Mouse (Mus musculus): ENCODE results near the gene Iars. TPM values are rescaled to one million over a fixed set of nuclear protein-coding genes. Genes with fewer than 3 reads are reported as not detected.

Gene Iars
- polyA plus RNA-seq, 1 experiment from 2014 or later, result 65.3 TPM

- peaks cover 7% of the 10 kb centered on the region; the same call in 1 of the 2 replicates for H3K4me1 ChIP-seq
- peaks cover 39% of the 10 kb centered on the region for H3K36me3 ChIP-seq
- H3K9ac ChIP-seq, result no peak overlapping the region
- no peaks in the 10 kb centered on the region for H3K9me3 ChIP-seq
- no peak overlapping the region for H3K4me3 ChIP-seq
- H3K27me3 ChIP-seq, result no peaks in the 10 kb centered on the region
- whole genome bisulfite sequencing, result 87% methylated on average over 2 of the region's 2 CpGs
- no peak overlapping the region for H3K27ac ChIP-seq
- no peak overlapping the region for H3K4me2 ChIP-seq
- ATAC-seq (ENCODE audit: insufficient number of reproducible peaks, low FRiP score, low TSS enrichment, low read depth), result no peak
Measured at GRCm38 (mm10) chr13:49677793-49678192, 4.1 kb upstream of the Iars start.

GRCm38 (mm10) chr13:49682233-49682846, 440 bp downstream of the Iars start:
- Histone ChIP-seq H3K4me3 (peak overlapping the region; percentile 64), H3K27ac (peak overlapping the region; percentile 81), H3K4me1 (peaks cover 22% of the 10 kb centered on the region), H3K4me2 (peak overlapping the region; percentile 77), H3K27me3 (no peaks in the 10 kb centered on the region), H3K9me3 (no peaks in the 10 kb centered on the region), H3K36me3 (peaks cover 17% of the 10 kb centered on the region), H3K9ac (peak overlapping the region; percentile 63)
- ATAC-seq (ENCODE audit: insufficient number of reproducible peaks, low FRiP score, low TSS enrichment, low read depth), result peak; percentile 57; the same call in 1 of the 2 replicates
- under 1% methylated on average over 20 of the region's 20 CpGs for WGBS

- no peak overlapping the region for H3K9ac ChIP-seq
- H3K27ac ChIP-seq, result no peak overlapping the region
- WGBS, result 80% methylated on average over 4 of the region's 4 CpGs
- H3K4me1 ChIP-seq, result peaks cover 22% of the 10 kb centered on the region
- no peaks in the 10 kb centered on the region for H3K27me3 ChIP-seq
- no peaks in the 10 kb centered on the region for H3K9me3 ChIP-seq
- H3K36me3 ChIP-seq, result peaks cover 23% of the 10 kb centered on the region
- ATAC-seq (ENCODE audit: insufficient number of reproducible peaks, low FRiP score, low TSS enrichment, low read depth), result no peak
- H3K4me3 ChIP-seq, result no peak overlapping the region
- H3K4me2 ChIP-seq, result no peak overlapping the region
Measured at GRCm38 (mm10) chr13:49684266-49684665, 2.4 kb downstream of the Iars start.

- Histone ChIP-seq H3K27ac (no peak overlapping the region), H3K4me3 (no peak overlapping the region), H3K27me3 (no peaks in the 10 kb centered on the region), H3K9ac (no peak overlapping the region), H3K36me3 (peaks cover 60% of the 10 kb centered on the region), H3K4me2 (no peak overlapping the region), H3K4me1 (no peaks in the 10 kb centered on the region), H3K9me3 (no peaks in the 10 kb centered on the region)
- ATAC-seq (ENCODE audit: insufficient number of reproducible peaks, low FRiP score, low TSS enrichment, low read depth), result no peak
- WGBS, result 98% methylated on average over 5 of the region's 5 CpGs
Measured at GRCm38 (mm10) chr13:49691056-49691455, 9.2 kb downstream of the Iars start.

- peaks cover 79% of the 10 kb centered on the region for H3K36me3 ChIP-seq
- WGBS, result 91% methylated on average over 11 of the region's 11 CpGs
- no peak for ATAC-seq (ENCODE audit: insufficient number of reproducible peaks, low FRiP score, low TSS enrichment, low read depth)
- H3K4me1 ChIP-seq, result no peaks in the 10 kb centered on the region
- no peaks in the 10 kb centered on the region for H3K9me3 ChIP-seq
- H3K27me3 ChIP-seq, result no peaks in the 10 kb centered on the region
- H3K27ac ChIP-seq, result no peak overlapping the region
- H3K4me3 ChIP-seq, result no peak overlapping the region
- H3K9ac ChIP-seq, result no peak overlapping the region
- H3K4me2 ChIP-seq, result no peak overlapping the region
Measured at GRCm38 (mm10) chr13:49703216-49703779, 21.4 kb downstream of the Iars start.

GRCm38 (mm10) chr13:49706032-49706690, 24.3 kb downstream of the Iars start:
- 95% methylated on average over 3 of the region's 3 CpGs for WGBS
- no peak overlapping the region for H3K27ac ChIP-seq
- ATAC-seq (ENCODE audit: insufficient number of reproducible peaks, low FRiP score, low TSS enrichment, low read depth), result no peak
- H3K4me2 ChIP-seq, result no peak overlapping the region
- no peak overlapping the region for H3K9ac ChIP-seq
- no peak overlapping the region for H3K4me3 ChIP-seq
- H3K36me3 ChIP-seq, result peaks cover 95% of the 10 kb centered on the region
- H3K27me3 ChIP-seq, result no peaks in the 10 kb centered on the region
- H3K9me3 ChIP-seq, result no peaks in the 10 kb centered on the region
- no peaks in the 10 kb centered on the region for H3K4me1 ChIP-seq

GRCm38 (mm10) chr13:49708311-49708710, 26.4 kb downstream of the Iars start:
- H3K4me3 ChIP-seq, result no peak overlapping the region

GRCm38 (mm10) chr13:49712047-49712721, 30.3 kb downstream of the Iars start:
- H3K27me3 ChIP-seq, result no peaks in the 10 kb centered on the region
- ATAC-seq (ENCODE audit: insufficient number of reproducible peaks, low FRiP score, low TSS enrichment, low read depth), result no peak
- peaks cover 89% of the 10 kb centered on the region for H3K36me3 ChIP-seq
- no peak overlapping the region for H3K4me2 ChIP-seq
- H3K27ac ChIP-seq, result no peak overlapping the region
- no peaks in the 10 kb centered on the region for H3K9me3 ChIP-seq
- H3K4me1 ChIP-seq, result no peaks in the 10 kb centered on the region
- no peak overlapping the region for H3K9ac ChIP-seq
- no peak overlapping the region for H3K4me3 ChIP-seq
- 90% methylated on average over 12 of the region's 12 CpGs for WGBS

More at GRCm38 (mm10) chr13:49708311-49708710, 26.4 kb downstream of the Iars start:
- Histone ChIP-seq H3K4me1 (no peaks in the 10 kb centered on the region), H3K27ac (no peak overlapping the region), H3K9ac (no peak overlapping the region), H3K36me3 (peaks cover 94% of the 10 kb centered on the region), H3K9me3 (no peaks in the 10 kb centered on the region), H3K27me3 (no peaks in the 10 kb centered on the region), H3K4me2 (no peak overlapping the region)
- ATAC-seq (ENCODE audit: insufficient number of reproducible peaks, low FRiP score, low TSS enrichment, low read depth), result no peak
- 89% methylated on average over 8 of the region's 8 CpGs for WGBS

GRCm38 (mm10) chr13:49719310-49719709, 37.4 kb downstream of the Iars start:
- no peak for ATAC-seq (ENCODE audit: insufficient number of reproducible peaks, low FRiP score, low TSS enrichment, low read depth)
- no peak overlapping the region for H3K4me2 ChIP-seq
- H3K4me3 ChIP-seq, result no peak overlapping the region
- H3K36me3 ChIP-seq, result peaks cover 96% of the 10 kb centered on the region
- H3K4me1 ChIP-seq, result no peaks in the 10 kb centered on the region
- H3K9ac ChIP-seq, result no peak overlapping the region
- WGBS, result 83% methylated on average over 3 of the region's 3 CpGs
- H3K9me3 ChIP-seq, result no peaks in the 10 kb centered on the region
- no peak overlapping the region for H3K27ac ChIP-seq
- no peaks in the 10 kb centered on the region for H3K27me3 ChIP-seq

GRCm38 (mm10) chr13:49736430-49736829, 54.5 kb downstream of the Iars start:
- Histone ChIP-seq H3K4me3 (no peak overlapping the region), H3K36me3 (peaks cover 44% of the 10 kb centered on the region), H3K9me3 (no peaks in the 10 kb centered on the region), H3K4me1 (no peaks in the 10 kb centered on the region), H3K27me3 (no peaks in the 10 kb centered on the region), H3K9ac (no peak overlapping the region), H3K4me2 (no peak overlapping the region), H3K27ac (no peak overlapping the region)
- WGBS, result 89% methylated on average over 2 of the region's 2 CpGs
- no peak for ATAC-seq (ENCODE audit: insufficient number of reproducible peaks, low FRiP score, low TSS enrichment, low read depth)

- no peaks in the 10 kb centered on the region for H3K4me1 ChIP-seq
- no peak overlapping the region for H3K27ac ChIP-seq
- H3K36me3 ChIP-seq, result peaks cover 28% of the 10 kb centered on the region
- no peak overlapping the region for H3K4me3 ChIP-seq
- no peaks in the 10 kb centered on the region for H3K27me3 ChIP-seq
- H3K9ac ChIP-seq, result no peak overlapping the region
- ATAC-seq (ENCODE audit: insufficient number of reproducible peaks, low FRiP score, low TSS enrichment, low read depth), result no peak
- H3K9me3 ChIP-seq, result no peaks in the 10 kb centered on the region
- H3K4me2 ChIP-seq, result no peak overlapping the region
- WGBS, result 83% methylated on average over 2 of the region's 2 CpGs
Measured at GRCm38 (mm10) chr13:49738011-49738410, 56.1 kb downstream of the Iars start.

Data from limb, embryonic 15.5 days (tissue).